Mouse (Mus musculus): ENCODE results near the gene Fcna. TPM values are rescaled to one million over a fixed set of nuclear protein-coding genes. Genes with fewer than 3 reads are reported as not detected.

Gene Fcna
- total RNA-seq, 1 experiment = not detected

- TF ChIP-seq CHD2 (IDR thresholded peaks at IDR 0.05; ENCODE audit: low read depth, low read length) (no peak), ZNF384 (IDR thresholded peaks at IDR 0.05; ENCODE audit: low read depth, low read length) (no peak), ZC3H11A (IDR thresholded peaks at IDR 0.05; ENCODE audit: borderline replicate concordance, low read depth, low read length) (no peak), MAFK (IDR thresholded peaks at IDR 0.05; ENCODE audit: insufficient read depth, low read depth, low read length) (no peak), HCFC1 (IDR thresholded peaks at IDR 0.05; ENCODE audit: borderline replicate concordance, insufficient read depth, low read length) (no peak)
Observed at GRCm38 (mm10) chr2:25656691-25657090, 28.9 kb upstream of the Fcna start.

GRCm38 (mm10) chr2:25654502-25654901 lies 26.7 kb upstream of the Fcna start:
- Histone ChIP-seq H3K27ac (ENCODE audit: insufficient read depth, low read depth, low read length, poor library complexity, severe bottlenecking) (no peak overlapping the region), H3K36me3 (ENCODE audit: control insufficient read depth, insufficient read depth, low read length, poor library complexity, severe bottlenecking) (no peaks in the 10 kb centered on the region), H3K4me1 (ENCODE audit: control insufficient read depth in 2 of 2, insufficient read depth in 2 of 2, low read length in 2 of 2, poor library complexity in 1 of 2) (no peaks in the 10 kb centered on the region), H3K9ac (ENCODE audit: insufficient read depth, low read depth, low read length, poor library complexity, severe bottlenecking) (no peak overlapping the region), H3K9me3 (ENCODE audit: control insufficient read depth, insufficient read depth, low read depth, low read length) (no peaks in the 10 kb centered on the region), H3K4me3 (ENCODE audit: insufficient read depth in 1 of 2, low read depth in 1 of 2, low read length in 2 of 2, poor library complexity in 1 of 2, severe bottlenecking in 1 of 2) (no peak overlapping the region)
- no peak for TF ChIP-seq CHD2 (IDR thresholded peaks at IDR 0.05; ENCODE audit: low read depth, low read length)
- DNase-seq (ENCODE audit: low read depth, low spot score) = no peak
- in situ Hi-C loops (cut with MboI; ENCODE audit: low sequenced_read_pairs in 2 of 2, unreplicated experiment in 2 of 2) = no loop called here

More at GRCm38 (mm10) chr2:25656691-25657090, 28.9 kb upstream of the Fcna start:
- Histone ChIP-seq H3K9ac (ENCODE audit: insufficient read depth, low read depth, low read length, poor library complexity, severe bottlenecking) (no peak overlapping the region), H3K9me3 (ENCODE audit: control insufficient read depth, insufficient read depth, low read depth, low read length) (no peaks in the 10 kb centered on the region), H3K36me3 (ENCODE audit: control insufficient read depth, insufficient read depth, low read length, poor library complexity, severe bottlenecking) (no peaks in the 10 kb centered on the region), H3K4me1 (ENCODE audit: control insufficient read depth in 2 of 2, insufficient read depth in 2 of 2, low read length in 2 of 2, poor library complexity in 1 of 2) (no peaks in the 10 kb centered on the region), H3K27ac (ENCODE audit: insufficient read depth, low read depth, low read length, poor library complexity, severe bottlenecking) (no peak overlapping the region), H3K4me3 (ENCODE audit: insufficient read depth in 1 of 2, low read depth in 1 of 2, low read length in 2 of 2, poor library complexity in 1 of 2, severe bottlenecking in 1 of 2) (no peak overlapping the region)
- in situ Hi-C loops (cut with MboI; ENCODE audit: low sequenced_read_pairs in 2 of 2, unreplicated experiment in 2 of 2) = no loop called here
- DNase-seq (ENCODE audit: low read depth, low spot score) = no peak

- TF ChIP-seq HCFC1 (IDR thresholded peaks at IDR 0.05; ENCODE audit: borderline replicate concordance, insufficient read depth, low read length) = no peak
- TF ChIP-seq CHD2 (IDR thresholded peaks at IDR 0.05; ENCODE audit: low read depth, low read length) = no peak
- TF ChIP-seq ZC3H11A (IDR thresholded peaks at IDR 0.05; ENCODE audit: borderline replicate concordance, low read depth, low read length) = no peak
- TF ChIP-seq ZNF384 (IDR thresholded peaks at IDR 0.05; ENCODE audit: low read depth, low read length) = no peak
- TF ChIP-seq MAFK (IDR thresholded peaks at IDR 0.05; ENCODE audit: insufficient read depth, low read depth, low read length) = no peak
- no peak within 1 kb of the TSS for H3K4me3 ChIP-seq (ENCODE audit: insufficient read depth in 1 of 2, low read depth in 1 of 2, low read length in 2 of 2, poor library complexity in 1 of 2, severe bottlenecking in 1 of 2)
Observed at GRCm38 (mm10) chr2:25652902-25653301, 25.1 kb upstream of the Fcna start, which contains the start of gene Lcn8. Gene Lcn8 (plus strand): TSS chr2:25653120.

GRCm38 (mm10) chr2:25639890-25640289 lies 12.1 kb upstream of the Fcna start:
- Histone ChIP-seq H3K27ac (ENCODE audit: insufficient read depth, low read depth, low read length, poor library complexity, severe bottlenecking) (no peak overlapping the region), H3K4me1 (ENCODE audit: control insufficient read depth in 2 of 2, insufficient read depth in 2 of 2, low read length in 2 of 2, poor library complexity in 1 of 2) (no peaks in the 10 kb centered on the region), H3K4me3 (ENCODE audit: insufficient read depth in 1 of 2, low read depth in 1 of 2, low read length in 2 of 2, poor library complexity in 1 of 2, severe bottlenecking in 1 of 2) (no peak overlapping the region), H3K9ac (ENCODE audit: insufficient read depth, low read depth, low read length, poor library complexity, severe bottlenecking) (no peak overlapping the region), H3K9me3 (ENCODE audit: control insufficient read depth, insufficient read depth, low read depth, low read length) (no peaks in the 10 kb centered on the region), H3K36me3 (ENCODE audit: control insufficient read depth, insufficient read depth, low read length, poor library complexity, severe bottlenecking) (no peaks in the 10 kb centered on the region)
- in situ Hi-C loops (cut with MboI; ENCODE audit: low sequenced_read_pairs in 2 of 2, unreplicated experiment in 2 of 2) = no loop called here
- DNase-seq (ENCODE audit: low read depth, low spot score) = peak; percentile 40
- TF ChIP-seq MAFK (IDR thresholded peaks at IDR 0.05; ENCODE audit: insufficient read depth, low read depth, low read length) = no peak

More at GRCm38 (mm10) chr2:25652902-25653301, 25.1 kb upstream of the Fcna start, which contains the start of gene Lcn8:
- Histone ChIP-seq H3K9ac (ENCODE audit: insufficient read depth, low read depth, low read length, poor library complexity, severe bottlenecking) (no peak within 1 kb of the TSS), H3K9me3 (ENCODE audit: control insufficient read depth, insufficient read depth, low read depth, low read length) (no peaks in the 10 kb centered on the region), H3K27ac (ENCODE audit: insufficient read depth, low read depth, low read length, poor library complexity, severe bottlenecking) (no peak within 1 kb of the TSS), H3K36me3 (ENCODE audit: control insufficient read depth, insufficient read depth, low read length, poor library complexity, severe bottlenecking) (no peaks in the 10 kb centered on the region), H3K4me1 (ENCODE audit: control insufficient read depth in 2 of 2, insufficient read depth in 2 of 2, low read length in 2 of 2, poor library complexity in 1 of 2) (no peaks in the 10 kb centered on the region)
- DNase-seq (ENCODE audit: low read depth, low spot score) = no peak
- in situ Hi-C loops (cut with MboI; ENCODE audit: low sequenced_read_pairs in 2 of 2, unreplicated experiment in 2 of 2) = no loop called here

- in situ Hi-C loops (cut with MboI; ENCODE audit: low sequenced_read_pairs in 2 of 2, unreplicated experiment in 2 of 2) = no loop called here
- H3K27ac ChIP-seq (ENCODE audit: insufficient read depth, low read depth, low read length, poor library complexity, severe bottlenecking) = no peak overlapping the region
Observed at GRCm38 (mm10) chr2:25634046-25634445, 6.2 kb upstream of the Fcna start.

More at GRCm38 (mm10) chr2:25634046-25634445, 6.2 kb upstream of the Fcna start:
- no peaks in the 10 kb centered on the region for H3K36me3 ChIP-seq (ENCODE audit: control insufficient read depth, insufficient read depth, low read length, poor library complexity, severe bottlenecking)
- no peaks in the 10 kb centered on the region for H3K4me1 ChIP-seq (ENCODE audit: control insufficient read depth in 2 of 2, insufficient read depth in 2 of 2, low read length in 2 of 2, poor library complexity in 1 of 2)
- H3K9ac ChIP-seq (ENCODE audit: insufficient read depth, low read depth, low read length, poor library complexity, severe bottlenecking) = no peak overlapping the region
- no peaks in the 10 kb centered on the region for H3K9me3 ChIP-seq (ENCODE audit: control insufficient read depth, insufficient read depth, low read depth, low read length)
- TF ChIP-seq ZC3H11A (IDR thresholded peaks at IDR 0.05; ENCODE audit: borderline replicate concordance, low read depth, low read length) (no peak), ZNF384 (IDR thresholded peaks at IDR 0.05; ENCODE audit: low read depth, low read length) (no peak), MAFK (IDR thresholded peaks at IDR 0.05; ENCODE audit: insufficient read depth, low read depth, low read length) (no peak), HCFC1 (IDR thresholded peaks at IDR 0.05; ENCODE audit: borderline replicate concordance, insufficient read depth, low read length) (no peak), CHD2 (IDR thresholded peaks at IDR 0.05; ENCODE audit: low read depth, low read length) (no peak)
- no peak overlapping the region for H3K4me3 ChIP-seq (ENCODE audit: insufficient read depth in 1 of 2, low read depth in 1 of 2, low read length in 2 of 2, poor library complexity in 1 of 2, severe bottlenecking in 1 of 2)
- DNase-seq (ENCODE audit: low read depth, low spot score) = no peak
